Mouse (Mus musculus) CD4-positive, CD25-positive, alpha-beta regulatory T cell, adult 4 months (primary cell): ENCODE results near the gene Dynlt1c. TPM values are rescaled to one million over a fixed set of nuclear protein-coding genes. Genes with fewer than 3 reads are reported as not detected.
"Not testable (repeated sequence)": the region's sequence is repeated elsewhere in the genome, so short reads cannot be mapped to it uniquely, and the experiment has no call there.

Experiments
- ATAC-seq: one replicate; pipeline ENCODE4 v1.8.0; 2017
- polyA plus RNA-seq, 2 experiments: library from polyadenylated mRNA; unstranded; fragments of 100-300 nt; shearing (Covaris generic); gene quantifications; one replicate each; pipeline ENCODE4 v1.2.1; 2017

The Dynlt1c gene
- polyA plus RNA-seq, 2 experiments from 2014 or later, result 34.1 to 36.6 TPM

DNA sequence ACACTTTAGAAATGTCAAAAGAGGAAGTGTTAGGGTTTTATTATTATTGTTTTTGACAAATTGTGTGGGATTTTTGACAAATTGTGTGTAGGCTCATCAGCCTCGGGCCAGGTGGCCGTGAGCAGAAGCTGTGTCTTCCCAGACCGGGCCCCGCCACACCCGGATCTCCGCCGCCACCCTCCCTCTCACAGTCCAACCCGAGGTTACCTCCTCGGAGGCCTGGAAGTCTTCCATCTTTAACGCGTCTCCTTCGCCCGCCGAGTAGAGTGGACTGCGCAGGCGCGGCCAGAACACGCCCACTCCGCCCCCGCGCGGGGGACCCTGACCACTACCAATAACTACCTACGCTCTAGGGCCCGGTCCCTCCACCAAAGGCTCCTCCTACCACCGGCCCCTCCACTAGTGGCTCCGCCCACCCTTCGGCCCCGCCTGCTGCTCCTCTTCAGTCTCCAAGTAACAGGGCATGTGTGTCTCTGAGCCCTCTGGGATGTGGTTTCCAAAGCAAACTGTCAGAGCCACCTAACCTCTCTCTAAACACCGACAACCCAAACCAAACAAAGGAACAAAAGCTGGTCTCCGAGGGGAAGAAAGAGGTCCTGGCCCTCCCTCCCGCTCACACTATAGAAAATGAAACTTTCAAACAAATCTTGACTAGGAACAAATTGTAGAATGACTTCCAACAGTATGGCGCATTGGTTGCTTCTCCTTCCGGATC lies 54.3 kb downstream of the Dynlt1c start, which contains the start of gene Dynlt1f:
Gene Dynlt1f, minus strand, starts transcription at position 334 of the 715 bp plus-strand sequence.
- peak; percentile 86 for ATAC-seq

DNA sequence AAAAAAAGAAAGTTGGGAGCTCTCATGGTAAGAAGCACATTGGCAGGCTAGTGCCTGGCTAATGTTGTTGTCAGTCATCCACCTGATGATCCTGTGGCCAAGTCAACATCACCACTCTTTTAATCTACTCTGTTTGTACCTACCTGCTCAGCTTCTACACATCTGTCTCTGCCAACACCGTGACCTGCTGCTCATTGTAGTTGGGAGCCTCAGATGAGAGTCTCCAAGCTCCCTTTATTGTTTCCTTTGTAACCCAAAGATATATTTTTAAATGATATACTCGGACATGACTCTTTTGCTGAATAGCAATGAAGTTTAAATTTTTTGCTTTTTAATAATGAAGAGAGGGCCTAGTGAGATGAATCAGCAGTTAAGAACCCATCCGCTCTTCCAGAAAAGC lies 55.0 kb downstream of the Dynlt1c start:
- ATAC-seq, result not testable (repeated sequence)

- ATAC-seq, result peak; percentile 15
Observed at GRCm38 (mm10) chr17:6658801-6659200, 57.3 kb downstream of the Dynlt1c start, which contains the start of gene Sytl3. Sytl3 (plus strand) TSS chr17:6659093.

Other genes with a start within 250 kb of the Dynlt1c start
- 100 to 1,000 TPM; 128 to 139 TPM for gene Dynlt1b, start 171.6 kb upstream of the Dynlt1c start, polyA plus RNA-seq
- 10 to 100 TPM; 59.0 to 75.9 TPM for gene Dynlt1f, start 54.2 kb downstream of the Dynlt1c start, polyA plus RNA-seq
- gene Sytl3, start 57.4 kb downstream of the Dynlt1c start, polyA plus RNA-seq, result 1 to 10 TPM; 5.0 to 6.1 TPM
- 100 to 1,000 TPM; 110 to 136 TPM for gene Ezr, start 181.1 kb downstream of the Dynlt1c start, polyA plus RNA-seq